Mouse (Mus musculus) CD4-positive, CD25-positive, alpha-beta regulatory T cell, adult 2 months (primary cell): ENCODE results near the gene Zfp990.
"Not testable (repeated sequence)": the region's sequence is repeated elsewhere in the genome, so short reads cannot be mapped to it uniquely, and the experiment has no call there.

ENCODE experiments used
- DNase-seq: peaks from one replicate; pipeline ENCODE4 v3.0.0-alpha.2; 2012; ENCODE audit warnings: low read depth, low spot score

Zfp990 gene

DNA sequence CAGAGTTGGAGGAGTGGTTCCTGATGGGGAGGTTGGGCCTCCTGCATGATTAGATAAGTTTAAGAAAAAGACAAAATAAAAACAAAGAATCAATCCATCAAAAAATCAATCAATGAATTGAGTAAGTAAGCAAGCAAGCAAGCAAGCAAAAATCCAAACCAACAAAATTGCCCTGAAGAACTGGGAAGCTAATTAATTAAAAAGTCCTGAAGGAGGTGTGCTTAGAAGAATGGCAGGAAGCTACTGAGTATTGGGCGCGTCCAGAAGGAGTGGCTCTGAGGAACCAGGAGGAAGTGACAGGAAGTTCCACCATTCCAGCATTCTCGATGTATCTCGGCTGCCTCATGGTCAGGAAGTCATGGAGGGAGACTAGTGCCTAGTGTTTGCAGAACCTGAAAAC lies at the start of gene Zfp990:
Zfp990 (plus strand) TSS at position 301 of the 400 bp plus-strand sequence.
- not testable (repeated sequence) for DNase-seq

- DNase-seq, result peak; percentile 81
Measured at GRCm38 (mm10) chr4:145463553-145464253, 46.9 kb upstream of the Zfp990 start.

DNA sequence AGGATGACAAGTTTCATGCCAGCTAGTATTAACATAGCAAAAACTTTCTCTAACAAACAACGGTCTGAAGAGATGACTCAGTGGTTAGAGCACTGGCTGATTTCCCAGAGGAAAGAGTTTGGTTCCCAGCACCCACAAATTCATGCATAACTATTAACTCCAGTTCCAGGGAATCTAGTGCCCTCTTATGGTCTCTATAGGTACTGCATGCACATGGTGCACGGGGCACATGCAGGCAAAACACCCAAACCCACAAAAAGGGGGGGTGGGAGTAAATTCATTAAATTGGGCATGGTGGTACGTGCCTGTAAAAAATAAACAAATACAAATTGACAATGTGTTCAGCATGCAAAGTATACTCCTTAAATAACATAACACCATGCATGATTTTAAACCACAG lies 32.4 kb upstream of the Zfp990 start:
- peak; percentile 12 for DNase-seq

DNA sequence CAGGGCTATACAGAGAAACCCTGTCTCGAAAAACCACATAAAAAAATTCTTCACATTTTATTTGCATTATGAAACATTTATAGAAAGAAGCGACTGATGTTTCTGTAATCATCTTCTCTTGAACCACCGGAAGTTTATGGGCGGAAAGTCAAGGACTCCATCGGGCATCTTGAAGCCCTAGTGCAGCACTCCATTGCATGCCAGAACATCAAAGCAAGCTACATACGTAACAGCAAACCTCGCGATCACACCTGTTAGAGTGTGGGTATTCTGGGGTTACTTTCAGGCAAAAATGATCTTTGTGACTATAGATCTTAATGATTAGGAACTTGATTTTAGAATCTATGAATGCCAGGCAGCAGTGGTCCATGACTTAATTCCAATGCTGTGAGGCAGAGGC lies 29.9 kb upstream of the Zfp990 start:
- not testable (repeated sequence) for DNase-seq

- DNase-seq, result no peak
Measured at GRCm38 (mm10) chr4:145489396-145489795, 21.2 kb upstream of the Zfp990 start.

GRCm38 (mm10) chr4:145492132-145492531 lies 18.4 kb upstream of the Zfp990 start:
- no peak for DNase-seq

DNA sequence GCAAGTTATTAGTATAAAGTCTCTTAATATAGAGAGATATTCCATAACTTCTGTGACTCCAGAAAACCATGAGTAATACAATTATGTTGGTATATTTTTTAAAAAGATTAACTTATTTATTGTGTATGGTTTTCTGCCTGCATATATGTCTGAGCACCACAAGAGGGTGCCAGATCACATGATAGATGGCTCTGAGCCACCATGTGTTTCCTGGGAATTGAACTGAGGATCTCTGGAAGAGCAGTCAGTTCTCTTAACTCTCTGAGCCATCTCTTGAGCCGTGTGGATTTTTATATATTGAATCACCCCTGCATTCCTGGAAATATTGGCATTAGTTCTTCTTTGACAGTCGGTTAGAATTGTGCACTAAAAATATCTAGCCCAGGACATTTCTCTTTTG lies 17.2 kb upstream of the Zfp990 start:
- DNase-seq, result peak; percentile 11

GRCm38 (mm10) chr4:145514637-145515036 lies 4.1 kb downstream of the Zfp990 start:
- not testable (repeated sequence) for DNase-seq

DNA sequence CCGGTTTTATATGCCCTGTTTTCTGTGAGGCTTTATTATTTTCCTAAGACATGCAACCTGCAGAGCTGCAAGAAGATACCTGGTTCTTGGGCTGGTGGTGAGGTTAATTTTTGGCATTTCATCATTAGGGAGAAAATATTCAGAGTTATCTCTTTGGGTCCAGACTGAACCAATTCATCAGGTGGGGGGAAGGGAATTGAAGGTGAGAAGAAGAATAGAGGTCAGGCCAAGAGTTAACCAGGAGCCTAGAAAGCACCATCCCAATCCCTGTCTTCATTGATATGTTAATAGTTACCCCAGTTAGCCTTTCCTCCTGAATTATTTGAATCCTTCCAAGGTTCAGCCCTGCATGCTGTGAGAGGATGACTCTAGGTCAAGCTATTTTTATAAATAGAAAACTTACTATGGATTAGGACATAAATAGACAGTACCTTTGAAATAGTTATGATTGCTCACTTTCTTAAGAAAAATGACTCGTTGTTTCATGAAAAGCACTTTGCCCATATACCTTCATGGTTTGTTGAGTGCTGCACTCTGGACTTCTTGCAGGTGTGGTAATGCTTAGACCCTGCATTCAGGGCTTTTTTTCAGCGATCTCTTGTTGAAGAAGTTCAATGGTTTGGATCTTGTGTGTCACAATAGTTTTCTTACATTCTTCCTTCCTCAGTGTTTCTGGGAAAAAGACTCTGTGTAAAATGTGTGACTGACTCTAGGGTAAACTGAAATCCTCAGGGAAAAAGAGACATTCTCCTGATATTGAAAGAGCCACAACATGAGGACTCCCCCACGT lies 5.4 kb downstream of the Zfp990 start:
- DNase-seq, result not testable (repeated sequence)

- DNase-seq, result not testable (repeated sequence)
Measured at GRCm38 (mm10) chr4:145517391-145517790, 6.8 kb downstream of the Zfp990 start.

- not testable (repeated sequence) for DNase-seq
Measured at GRCm38 (mm10) chr4:145543861-145544260, 33.3 kb downstream of the Zfp990 start.

- DNase-seq, result peak; percentile 7
Measured at GRCm38 (mm10) chr4:145545106-145545505, 34.5 kb downstream of the Zfp990 start.

DNA sequence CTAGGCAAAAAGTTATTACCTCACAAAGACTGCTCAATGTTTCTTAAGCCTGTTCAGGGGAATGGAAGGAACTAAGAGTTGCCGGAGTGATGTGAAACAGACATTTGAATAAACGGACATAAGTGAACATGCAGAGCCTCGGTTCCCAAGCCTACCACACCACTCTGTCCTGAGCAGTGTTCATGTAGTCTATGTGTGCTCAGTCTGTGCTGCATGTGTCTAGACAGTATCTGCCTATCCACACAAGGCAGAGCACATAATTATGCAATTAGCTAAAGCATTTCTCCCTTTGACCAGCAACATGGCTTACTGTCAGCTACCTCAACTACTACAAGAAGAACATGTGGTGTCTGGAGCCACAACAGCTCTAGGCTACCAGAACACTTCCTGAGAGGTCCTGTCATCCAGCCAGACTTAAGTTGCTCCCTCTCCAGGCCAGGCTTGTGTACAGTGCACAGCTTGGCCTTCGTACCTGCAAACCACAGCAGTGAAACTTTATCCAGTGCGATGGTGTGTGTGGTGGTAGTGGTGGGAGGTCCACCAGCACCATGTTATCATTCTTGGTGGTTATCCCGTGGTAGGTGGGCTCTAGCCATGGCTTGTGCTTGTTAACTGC lies 35.3 kb downstream of the Zfp990 start:
- DNase-seq, result not testable (repeated sequence)

DNA sequence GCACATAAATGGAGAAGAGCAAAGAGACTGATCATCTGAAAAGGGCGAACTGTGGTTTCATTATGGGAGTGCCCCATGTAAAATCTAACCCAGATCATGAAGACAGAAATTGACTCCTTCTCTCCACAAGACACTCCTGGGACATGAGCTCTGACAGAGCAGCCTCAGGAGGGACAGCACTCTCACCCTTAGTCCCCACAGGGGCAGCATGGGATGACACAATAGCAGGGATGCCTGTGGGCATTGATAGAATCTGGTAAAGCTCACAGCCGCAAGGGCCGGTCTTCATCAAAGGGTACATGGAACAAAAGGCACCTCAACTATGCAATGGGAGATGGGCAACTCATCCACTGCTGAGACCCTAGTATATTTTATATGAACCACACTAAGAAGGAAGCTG lies 35.9 kb downstream of the Zfp990 start:
- not testable (repeated sequence) for DNase-seq

- no peak for DNase-seq
Measured at GRCm38 (mm10) chr4:145556680-145557079, 46.1 kb downstream of the Zfp990 start.

DNA sequence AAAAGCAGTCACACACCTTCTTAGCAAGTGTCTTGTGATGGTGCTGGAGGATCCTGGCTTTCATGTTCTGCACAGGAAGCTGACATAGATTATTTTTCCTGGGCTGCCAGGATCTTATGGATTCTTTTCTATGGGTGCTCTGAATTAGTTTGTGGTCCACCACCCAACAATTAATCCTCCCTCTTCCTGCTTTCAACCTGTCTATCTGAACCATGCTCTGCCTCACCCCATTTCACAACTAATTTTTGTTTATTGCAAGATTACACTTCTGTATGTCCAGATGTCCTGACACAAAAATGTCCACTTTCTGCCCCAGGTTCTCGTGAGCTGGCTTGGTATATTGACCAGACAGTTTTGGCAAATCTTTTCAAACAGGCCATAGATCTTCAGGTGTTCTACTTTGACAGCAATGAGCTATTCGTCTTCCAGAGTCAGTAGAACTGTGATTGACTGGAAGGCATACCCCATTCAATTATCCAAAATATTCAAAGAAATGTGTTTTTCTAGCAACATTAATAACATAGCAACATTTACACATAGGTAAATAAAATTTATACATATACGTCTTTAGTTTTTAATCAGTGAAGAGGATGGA lies 49.0 kb downstream of the Zfp990 start:
- DNase-seq, result no peak

DNA sequence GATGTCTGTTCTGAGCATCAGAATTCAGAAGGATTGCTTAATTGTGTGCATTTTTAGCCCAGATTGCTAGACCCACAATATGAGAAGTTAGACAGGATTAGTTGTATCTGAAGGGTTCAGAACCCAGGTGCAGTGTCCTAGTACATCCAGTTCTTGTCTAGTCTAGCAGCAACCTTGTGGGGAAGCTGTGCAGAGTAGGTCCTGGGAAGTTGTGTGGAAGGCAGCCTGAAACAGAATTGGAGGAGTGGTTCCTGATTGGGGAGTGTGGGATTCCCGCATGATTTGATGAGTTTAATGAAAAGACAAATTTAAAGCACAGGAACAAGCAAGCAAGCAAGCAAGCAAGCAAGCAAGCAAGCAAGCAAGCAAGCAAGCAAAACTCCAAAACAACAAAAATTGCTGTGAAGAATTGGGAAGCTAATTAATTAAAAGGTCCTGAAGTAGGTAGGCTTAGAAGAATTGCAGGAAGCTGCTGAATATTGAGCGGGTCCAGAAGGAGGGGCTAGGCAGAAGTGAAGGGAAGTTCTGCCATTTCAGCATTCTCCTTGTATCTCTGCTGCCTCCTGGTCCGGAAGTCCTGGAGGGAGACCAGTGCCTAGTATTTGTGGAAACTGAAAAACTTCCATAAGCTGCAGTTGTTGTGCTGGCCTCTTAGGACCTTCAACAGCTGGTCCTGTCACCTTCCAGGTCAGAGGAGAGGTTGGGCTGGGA lies 53.7 kb downstream of the Zfp990 start:
- peak; percentile 25 for DNase-seq

- not testable (repeated sequence) for DNase-seq
Measured at GRCm38 (mm10) chr4:145570461-145570860, 59.9 kb downstream of the Zfp990 start.

DNA sequence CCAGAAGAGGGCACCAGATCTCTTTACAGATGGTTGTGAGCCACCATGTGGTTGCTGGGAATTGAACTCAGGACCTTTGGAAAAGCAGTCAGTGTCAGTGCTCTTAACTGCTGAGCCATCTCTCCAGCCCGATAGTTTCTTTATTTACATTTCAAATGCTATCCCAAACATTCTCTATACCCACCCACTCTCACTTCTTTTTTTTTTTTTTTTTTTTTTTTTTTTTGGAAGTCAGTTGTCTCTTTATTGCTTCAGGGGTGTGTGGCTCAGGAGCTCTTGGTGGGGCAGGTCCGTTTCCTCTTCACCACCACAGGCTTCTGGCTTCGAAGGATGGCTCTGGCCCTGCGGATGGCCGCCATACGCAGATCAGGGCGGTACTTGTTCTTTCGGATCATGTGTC lies 66.1 kb downstream of the Zfp990 start:
- DNase-seq, result not testable (repeated sequence)

- DNase-seq, result not testable (repeated sequence)
Measured at GRCm38 (mm10) chr4:145580333-145580732, 69.8 kb downstream of the Zfp990 start.

DNA sequence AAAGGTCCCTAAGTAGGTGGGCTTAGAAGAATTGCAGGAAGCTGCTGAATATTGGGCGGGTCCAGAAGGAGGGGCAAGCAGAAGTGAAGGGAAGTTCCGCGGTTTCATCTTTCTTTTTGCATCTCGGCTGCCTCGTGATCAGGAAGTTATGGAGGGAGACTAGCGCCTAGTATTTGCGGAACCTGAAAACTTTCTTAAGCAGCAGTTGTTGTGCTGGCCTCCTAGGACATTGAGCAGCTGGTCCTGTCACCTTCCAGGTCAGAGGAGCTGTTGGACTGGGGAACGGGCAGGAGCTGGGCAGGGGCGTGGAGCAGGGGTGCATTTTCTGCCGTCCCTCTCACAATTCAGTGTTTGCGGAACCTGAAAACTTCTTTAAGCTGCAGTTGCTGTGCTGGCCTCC lies 74.5 kb downstream of the Zfp990 start, which contains the start of gene Gm13212:
Gm13212 (plus strand) TSS at position 89 of the 400 bp plus-strand sequence.
- DNase-seq, result peak; percentile 71
